Mouse (Mus musculus): Measurements from ENCODE around the gene Apip.

Gene Apip

GRCm38 (mm10) chr2:103102595-103102994, 29.1 kb downstream of the Apip start:
- no peak for DNase-seq (ENCODE audit: low read depth)

GRCm38 (mm10) chr2:103106172-103106571, 32.7 kb downstream of the Apip start:
- DNase-seq (ENCODE audit: low read depth): no peak

- no peak for DNase-seq (ENCODE audit: low read depth)
Measured at GRCm38 (mm10) chr2:103111669-103112068, 38.2 kb downstream of the Apip start.

GRCm38 (mm10) chr2:103117212-103117611, 43.7 kb downstream of the Apip start:
- DNase-seq (ENCODE audit: low read depth): no peak

- no peak for DNase-seq (ENCODE audit: low read depth)
Measured at GRCm38 (mm10) chr2:103118324-103119196, 45.1 kb downstream of the Apip start.

- no peak for DNase-seq (ENCODE audit: low read depth)
Measured at GRCm38 (mm10) chr2:103119197-103119854, 45.9 kb downstream of the Apip start.

GRCm38 (mm10) chr2:103129676-103130075, 56.2 kb downstream of the Apip start:
- no peak for DNase-seq (ENCODE audit: low read depth)

- peak; percentile 2 for DNase-seq (ENCODE audit: low read depth)
Measured at GRCm38 (mm10) chr2:103131145-103131544, 57.7 kb downstream of the Apip start.

- no peak for DNase-seq (ENCODE audit: low read depth)
Measured at GRCm38 (mm10) chr2:103138529-103139265, 65.2 kb downstream of the Apip start.
